ENCODE assay signal across 8 mouse cellular contexts in the genomic region with DNA sequence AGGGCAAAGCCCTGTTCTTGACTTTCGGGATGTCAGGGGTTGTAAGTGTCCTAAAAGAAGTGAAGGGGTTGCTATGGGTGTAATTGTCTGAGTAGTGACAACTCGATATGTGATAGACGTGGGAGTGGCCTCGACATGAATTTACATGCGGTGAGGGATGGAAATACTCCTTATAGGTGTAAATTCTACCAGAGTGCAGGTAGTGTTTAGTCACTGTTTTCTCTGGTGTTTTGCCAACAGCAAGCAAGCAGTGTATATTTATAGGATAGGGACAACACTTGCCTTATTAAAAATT. TPM values are rescaled to one million over a fixed set of nuclear protein-coding genes. Genes with fewer than 3 reads are reported as not detected.
DNase-seq lines count a peak whose midpoint lies in the region; ATAC-seq and TF ChIP-seq lines count a peak whose summit lies in the region.

No protein-coding gene starts in this region.

- H3K4me3 ChIP-seq in layer of hippocampus, adult 2 months: peak overlapping the region; percentile 100
- peak overlapping the region; percentile 99 for H3K4me3 ChIP-seq in hindbrain, postnatal 0 days (ENCODE audit: low read length)
- H3K4me3 ChIP-seq in midbrain, postnatal 0 days (ENCODE audit: low read depth, low read length): peak overlapping the region; percentile 100

- peak overlapping the region; percentile 70 for H3K4me2 ChIP-seq in hindbrain, postnatal 0 days (ENCODE audit: low read depth, low read length)
- peak overlapping the region; percentile 82 for H3K4me2 ChIP-seq in midbrain, postnatal 0 days (ENCODE audit: low read depth, low read length, poor library complexity, severe bottlenecking)

- H3K27me3 ChIP-seq in hindbrain, postnatal 0 days (ENCODE audit: insufficient read depth, low read length): no peaks in the 10 kb centered on the region
- H3K27me3 ChIP-seq in midbrain, postnatal 0 days (ENCODE audit: insufficient read depth, low read length): no peaks in the 10 kb centered on the region

- peak overlapping the region; percentile 77 for H3K9ac ChIP-seq in hindbrain, postnatal 0 days (replicated peaks; ENCODE audit: low read length)
- H3K9ac ChIP-seq in midbrain, postnatal 0 days (replicated peaks; ENCODE audit: low read length, poor library complexity, severe bottlenecking): peak overlapping the region; percentile 76; the same call in 1 of the 2 replicates

- peaks cover 22% of the 10 kb centered on the region for H3K36me3 ChIP-seq in hindbrain, postnatal 0 days (ENCODE audit: insufficient read depth, low read length)
- H3K36me3 ChIP-seq in midbrain, postnatal 0 days (ENCODE audit: insufficient read depth, low read length): peaks cover 18% of the 10 kb centered on the region

- no peak for TF ChIP-seq CTCF in layer of hippocampus, adult 2 months (conservative IDR thresholded peaks at IDR 0.05)
- TF ChIP-seq CTCF in hindbrain, postnatal 0 days (IDR thresholded peaks at IDR 0.05; ENCODE audit: low read depth): no peak; the same call in 1 of the 2 replicates
- no peak for TF ChIP-seq CTCF in midbrain, postnatal 0 days (IDR thresholded peaks at IDR 0.05)

- no peaks in the 10 kb centered on the region; the same call in 1 of the 2 replicates for H3K9me3 ChIP-seq in hindbrain, postnatal 0 days (ENCODE audit: low read length)
- H3K9me3 ChIP-seq in midbrain, postnatal 0 days (ENCODE audit: low read length): no peaks in the 10 kb centered on the region

- H3K27ac ChIP-seq in layer of hippocampus, adult 2 months: no peak overlapping the region
- H3K27ac ChIP-seq in hindbrain, postnatal 0 days: no peak overlapping the region
- H3K27ac ChIP-seq in midbrain, postnatal 0 days (ENCODE audit: low read depth, low read length): no peak overlapping the region

- WGBS in hindbrain, postnatal 0 days: 5% methylated on average over 5 of the region's 5 CpGs
- WGBS in midbrain, postnatal 0 days: 6% methylated on average over 5 of the region's 5 CpGs

- 0 out of 2 replicates have a peak, but pooled peaks have one; percentile 6 for ATAC-seq in hindbrain, postnatal 0 days
- ATAC-seq in midbrain, postnatal 0 days (ENCODE audit: low FRiP score): peak; percentile 22; the same call in 1 of the 2 replicates

- peaks cover 7% of the 10 kb centered on the region for H3K4me1 ChIP-seq in hindbrain, postnatal 0 days (ENCODE audit: insufficient read depth, low read length)
- H3K4me1 ChIP-seq in midbrain, postnatal 0 days (ENCODE audit: insufficient read depth, low read length): peaks cover 4% of the 10 kb centered on the region; the same call in 1 of the 2 replicates

- DNase-seq in layer of hippocampus, adult 2 months (ENCODE audit: low spot score in 2 of 2): no peak
- DNase-seq in layer of hippocampus, adult 9-11 months: no peak
- DNase-seq in c-Kit-positive CD71-positive TER-119-negative erythroid progenitor cells, embryonic 14.5 days (ENCODE audit: low read depth): peak; percentile 40
- DNase-seq in hindbrain, postnatal 0 days (ENCODE audit: low spot score): peak; percentile 10
- no peak for DNase-seq in midbrain, postnatal 0 days (ENCODE audit: low spot score)
- no peak for DNase-seq in thymus, postnatal 25 days
- no peak for DNase-seq in layer of hippocampus, postnatal 10 days (ENCODE audit: low spot score in 2 of 2)
- no peak for DNase-seq in ovary, postnatal 36 days (ENCODE audit: low spot score)

RNA-seq across cellular contexts. Expression of gene Pwp1, which starts 43.1 kb away (rescaled TPM):
- 10 to 100 TPM; 18.3 to 20.7 TPM for total RNA-seq in layer of hippocampus, adult 2 months (2021)
- total RNA-seq in hindbrain, postnatal 0 days (2014; rRNA removed): 36.3 and 42.1 TPM in 2 replicates
- polyA plus RNA-seq in hindbrain, postnatal 0 days (2015; fragmentation: Nextera tagmentation; extraction: Ambion mirVana): 50.2 and 50.6 TPM in 2 replicates
- total RNA-seq in midbrain, postnatal 0 days (2014; rRNA removed): 42.3 and 47.8 TPM in 2 replicates
- 48.3 and 51.5 TPM in 2 replicates for polyA plus RNA-seq in midbrain, postnatal 0 days (2015; fragmentation: Nextera tagmentation; extraction: Ambion mirVana)
- total RNA-seq in layer of hippocampus, postnatal 10 days (2021): 10 to 100 TPM; 23.3 to 27.8 TPM

RNA-seq across cellular contexts. Expression of gene Prdm4, which starts 44.5 kb away (rescaled TPM):
- 10 to 100 TPM; 26.2 to 28.6 TPM for total RNA-seq in layer of hippocampus, adult 2 months (2021)
- total RNA-seq in hindbrain, postnatal 0 days (2014; rRNA removed): 52.8 and 56.8 TPM in 2 replicates
- 11.7 and 11.8 TPM in 2 replicates for polyA plus RNA-seq in hindbrain, postnatal 0 days (2015; fragmentation: Nextera tagmentation; extraction: Ambion mirVana)
- 65.8 and 71.4 TPM in 2 replicates for total RNA-seq in midbrain, postnatal 0 days (2014; rRNA removed)
- polyA plus RNA-seq in midbrain, postnatal 0 days (2015; fragmentation: Nextera tagmentation; extraction: Ambion mirVana): 13.0 and 14.9 TPM in 2 replicates
- total RNA-seq in layer of hippocampus, postnatal 10 days (2021): 10 to 100 TPM; 30.4 to 34.3 TPM

RNA-seq across cellular contexts. Expression of gene Ascl4, which starts 55.1 kb away (rescaled TPM):
- 1 to 10 TPM in 1 of 2 experiments, under 1 TPM in 1; 0.49 to 1.1 TPM for total RNA-seq in layer of hippocampus, adult 2 months (2021)
- total RNA-seq in hindbrain, postnatal 0 days (2014; rRNA removed): 0.14 and 0.42 TPM in 2 replicates
- 0.25 and 0.34 TPM in 2 replicates for polyA plus RNA-seq in hindbrain, postnatal 0 days (2015; fragmentation: Nextera tagmentation; extraction: Ambion mirVana)
- 0.44 and 0.85 TPM in 2 replicates for total RNA-seq in midbrain, postnatal 0 days (2014; rRNA removed)
- 0.50 and 0.70 TPM in 2 replicates for polyA plus RNA-seq in midbrain, postnatal 0 days (2015; fragmentation: Nextera tagmentation; extraction: Ambion mirVana)
- under 1 TPM; 0.54 to 0.82 TPM for total RNA-seq in layer of hippocampus, postnatal 10 days (2021)

Comparison
In these comparisons a context has a peak if more than half of its experiments do, and no peak if none do; other contexts are left out.
1. DNase-seq: peak in c-Kit-positive CD71-positive TER-119-negative erythroid progenitor cells, embryonic 14.5 days (single experiment) and hindbrain, postnatal 0 days (single experiment); none in layer of hippocampus, adult 2 months (0 of 2), layer of hippocampus, adult 9-11 months (single experiment), midbrain, postnatal 0 days (single experiment), thymus, postnatal 25 days (single experiment), layer of hippocampus, postnatal 10 days (0 of 2) and ovary, postnatal 36 days (single experiment).
2. Peak in every context shown above with its lines, with median percentiles within 50 percentile points of each other: H3K4me3 ChIP-seq.